Mouse (Mus musculus) lung, postnatal 0 days (tissue): Measurements from ENCODE around the gene Fam19a3.

Experiments used
- CTCF ChIP-seq: IDR thresholded peaks from 2 replicates; pipeline ENCODE4 v1.5.1; 2016; ENCODE audit warnings: antibody characterized with exemption, mild to moderate bottlenecking
- EP300 ChIP-seq: IDR thresholded peaks from 2 replicates; pipeline ENCODE4 v1.6.1; 2016; ENCODE audit warnings: antibody characterized with exemption, mild to moderate bottlenecking, control low read depth

DNA sequence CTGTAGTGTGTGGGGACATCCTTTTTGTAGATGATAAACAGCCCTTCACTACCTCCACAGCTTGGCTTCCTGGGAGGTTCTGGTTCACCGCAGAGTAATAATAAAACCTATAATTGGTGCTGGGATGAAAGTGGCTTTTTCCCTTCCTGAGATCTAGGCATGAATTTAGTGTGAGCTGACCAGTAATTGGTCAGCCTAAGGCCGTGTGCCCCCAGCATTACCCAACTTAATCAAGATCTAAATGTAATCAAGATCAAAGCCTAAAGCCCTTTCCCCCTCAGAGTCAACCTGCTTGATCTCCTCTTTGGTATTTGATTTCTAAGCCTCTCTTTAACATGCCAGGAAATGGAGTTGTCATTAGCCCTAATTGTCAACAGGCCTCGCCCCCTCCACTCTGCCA, 48.7 kb downstream of the Fam19a3 start:
- TF ChIP-seq CTCF: no peak
- no peak for TF ChIP-seq EP300
